Mouse (Mus musculus) right cerebral cortex, postnatal 36 days (tissue): Measurements from ENCODE around the gene Agxt.

Experiments used
- DNase-seq, 2 experiments: peaks; one replicate each; pipeline ENCODE4 v3.0.0; 2022; ENCODE audit warnings: low spot score in 2 of 2, mixed read lengths in 1 of 2

Gene Agxt

GRCm38 (mm10) chr1:93135036-93135526 lies at the start of gene Agxt:
Gene Agxt, plus strand, starts transcription at chr1:93135240.
- DNase-seq: no peak

DNA sequence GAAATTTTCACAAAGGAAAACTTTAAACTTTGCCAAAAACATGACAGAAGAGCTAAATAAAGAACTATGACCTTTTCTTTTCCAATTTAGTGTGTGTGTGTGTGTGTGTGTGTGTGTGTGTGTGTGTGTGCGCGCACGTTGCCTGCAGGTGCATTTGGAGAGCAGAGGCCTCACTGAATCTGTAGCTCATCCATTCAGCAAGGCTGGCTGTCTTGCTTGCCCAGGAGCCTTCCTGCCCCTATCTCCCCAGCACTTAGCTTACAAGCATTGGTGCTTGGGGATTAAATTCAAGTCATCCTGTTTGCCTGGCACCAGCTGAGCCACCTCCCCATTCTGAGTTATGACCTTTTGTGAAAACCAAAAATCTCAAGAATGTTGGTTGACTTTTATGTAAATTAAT lies 42.5 kb upstream of the Agxt start:
- no peak for DNase-seq

DNA sequence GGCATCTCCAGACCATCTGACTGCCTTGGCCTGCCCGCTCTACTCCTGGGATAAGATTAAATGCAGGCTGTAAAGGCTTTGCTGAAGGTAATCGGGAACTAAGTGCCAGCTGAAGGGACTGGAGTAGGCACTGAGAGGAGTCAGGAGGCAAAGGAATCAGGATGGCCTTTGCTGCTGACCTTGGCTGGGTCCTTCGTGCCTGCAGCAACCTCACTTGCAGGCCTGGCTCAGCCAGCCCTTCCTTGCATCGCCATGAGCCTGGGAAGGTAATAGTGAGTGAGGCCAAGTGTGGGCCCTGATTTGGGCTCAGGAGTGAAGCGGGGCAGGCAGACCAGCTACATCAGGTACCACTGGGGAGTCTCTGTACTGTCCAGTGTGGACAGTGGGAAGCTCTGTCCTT lies 36.1 kb upstream of the Agxt start:
- no peak for DNase-seq

GRCm38 (mm10) chr1:93100243-93100575 lies 34.8 kb upstream of the Agxt start:
- DNase-seq: no peak

- peak; percentile 60 to 69 for DNase-seq
Measured at GRCm38 (mm10) chr1:93100576-93101491, 34.2 kb upstream of the Agxt start.

GRCm38 (mm10) chr1:93101571-93102061 lies 33.4 kb upstream of the Agxt start, which contains the start of gene Kif1a:
Gene Kif1a, minus strand, starts transcription at chr1:93101951.
- DNase-seq: peak; percentile 90 to 95

GRCm38 (mm10) chr1:93102700-93103099 lies 32.3 kb upstream of the Agxt start:
- no peak for DNase-seq

DNA sequence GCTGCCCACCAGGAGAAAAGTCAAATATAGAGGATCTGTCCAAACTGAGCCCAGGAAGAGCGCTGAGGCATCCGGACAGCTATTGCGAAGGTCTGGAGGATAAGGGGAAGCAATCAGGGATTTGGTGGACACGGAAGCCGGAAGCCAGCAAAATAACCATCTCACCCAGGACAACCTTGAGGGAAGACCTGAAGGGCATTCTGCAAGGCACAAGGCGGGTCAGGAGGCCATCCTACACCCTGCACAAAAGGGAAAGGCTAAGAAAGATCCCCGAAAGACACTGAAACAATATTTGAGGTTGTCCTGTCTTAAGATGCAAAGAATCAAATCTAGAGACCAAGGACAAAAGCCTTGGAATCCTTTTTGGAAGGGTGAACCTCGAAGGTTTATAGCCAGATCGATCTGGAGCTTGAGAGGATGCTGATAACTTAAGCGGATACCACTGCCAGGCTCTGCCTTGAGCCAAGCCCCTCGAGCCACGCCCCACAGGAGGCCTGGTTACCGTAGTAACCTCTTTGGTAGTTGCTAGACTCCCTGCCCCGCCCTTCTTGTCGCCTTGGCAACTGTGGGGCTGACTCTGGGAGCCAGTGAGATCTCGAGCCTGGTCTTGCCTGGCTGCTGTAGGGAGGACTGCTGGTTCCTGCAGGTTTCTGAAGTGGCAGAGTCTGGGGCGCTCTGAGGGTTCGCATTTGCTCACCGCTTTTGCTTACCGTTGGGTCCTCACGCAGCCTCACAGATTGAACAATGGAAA lies 20.2 kb upstream of the Agxt start:
- peak; percentile 78 to 86 for DNase-seq

- DNase-seq: no peak
Measured at GRCm38 (mm10) chr1:93115471-93115870, 19.6 kb upstream of the Agxt start.

DNA sequence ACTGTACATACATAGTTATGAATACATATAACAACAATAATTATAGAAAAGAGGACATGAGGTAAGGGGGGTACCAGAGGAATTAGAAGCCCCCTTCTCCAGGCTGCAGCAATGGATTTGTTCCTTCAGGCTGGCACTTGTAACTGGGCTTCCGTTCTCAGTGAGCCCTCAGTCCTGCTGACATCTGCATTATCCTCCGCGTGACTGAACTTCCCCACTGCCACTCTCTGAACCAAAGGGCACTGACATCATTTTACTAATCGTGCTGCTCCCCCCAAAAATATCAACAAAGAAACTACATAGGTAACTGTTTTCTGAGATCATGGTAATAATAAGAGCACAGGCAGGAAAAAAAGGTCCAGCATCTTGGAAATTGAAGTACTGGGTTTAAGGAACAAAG lies 16.2 kb upstream of the Agxt start:
- no peak for DNase-seq

GRCm38 (mm10) chr1:93123179-93123854 lies 11.7 kb upstream of the Agxt start:
- DNase-seq: no peak

DNA sequence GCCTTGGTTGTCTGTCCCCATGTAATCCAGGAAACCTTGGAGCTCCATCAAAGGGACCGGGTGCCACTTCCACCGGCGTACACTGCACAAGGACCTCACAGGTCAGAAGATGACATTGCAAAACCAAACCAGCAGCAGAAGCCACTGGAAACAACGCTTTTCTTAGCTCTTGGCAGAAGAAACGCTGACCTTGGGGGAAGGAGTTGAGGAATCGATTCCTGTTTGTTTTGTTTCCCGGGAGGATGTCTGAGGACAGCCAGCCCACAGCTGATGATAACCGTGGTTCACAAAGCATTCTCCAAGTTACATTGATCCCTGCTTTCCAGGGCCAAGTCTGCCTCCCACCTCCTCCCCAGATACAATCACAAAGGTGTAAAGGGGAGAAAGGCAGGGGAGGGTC lies 11.0 kb upstream of the Agxt start:
- DNase-seq: no peak

- no peak for DNase-seq
Measured at GRCm38 (mm10) chr1:93125256-93125655, 9.8 kb upstream of the Agxt start.

DNA sequence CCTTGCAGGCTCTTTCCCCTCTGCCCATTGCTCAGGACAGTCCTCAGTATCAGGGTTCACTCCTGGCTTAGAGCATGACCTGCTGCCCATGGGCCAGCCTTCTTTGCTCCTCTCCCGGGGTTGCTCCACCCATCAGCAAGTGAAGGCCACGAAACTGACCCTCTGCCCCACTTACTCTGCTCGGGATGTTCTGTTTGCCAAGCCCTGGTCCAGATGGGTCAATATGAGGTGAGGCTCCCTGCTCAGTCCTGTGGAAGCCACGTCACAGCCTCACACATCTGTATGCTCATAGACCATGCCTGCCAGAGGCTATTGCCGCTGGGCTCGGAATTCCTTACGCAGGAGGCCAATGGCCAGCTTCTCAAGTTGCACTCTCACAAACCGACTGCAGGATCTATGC lies 6.8 kb upstream of the Agxt start:
- DNase-seq: no peak

DNA sequence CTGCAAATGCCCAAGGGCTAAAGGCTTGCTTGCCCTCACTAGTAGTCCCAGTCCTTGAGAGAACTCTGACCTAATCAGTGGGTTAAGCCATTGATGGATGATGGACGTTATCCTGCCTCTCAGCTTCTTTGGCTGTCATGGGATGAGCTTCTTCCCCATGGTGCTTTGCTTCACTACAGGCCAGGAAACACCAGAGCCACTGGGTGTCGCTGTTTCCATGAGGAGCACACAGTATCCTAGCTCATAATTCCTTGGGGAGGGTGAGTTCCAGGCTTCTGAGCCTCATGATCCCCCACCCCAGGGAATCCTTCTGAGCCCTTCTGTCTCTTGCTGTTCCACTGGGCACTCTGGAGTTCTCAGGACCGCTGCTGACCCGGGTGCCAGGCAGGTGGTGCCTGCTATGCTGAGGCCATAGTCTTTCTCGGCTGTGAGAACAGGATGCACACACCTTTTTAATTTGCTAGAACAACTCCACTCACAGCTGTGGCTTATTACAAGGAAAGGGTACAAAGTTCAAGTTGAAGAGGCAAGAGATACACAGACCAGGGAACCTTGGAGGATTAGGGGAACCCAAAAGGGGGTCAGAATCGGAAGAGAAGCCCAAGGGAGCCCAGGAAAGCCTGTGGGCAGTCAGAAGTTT lies 6.2 kb upstream of the Agxt start:
- peak; percentile 50 to 59 for DNase-seq

DNA sequence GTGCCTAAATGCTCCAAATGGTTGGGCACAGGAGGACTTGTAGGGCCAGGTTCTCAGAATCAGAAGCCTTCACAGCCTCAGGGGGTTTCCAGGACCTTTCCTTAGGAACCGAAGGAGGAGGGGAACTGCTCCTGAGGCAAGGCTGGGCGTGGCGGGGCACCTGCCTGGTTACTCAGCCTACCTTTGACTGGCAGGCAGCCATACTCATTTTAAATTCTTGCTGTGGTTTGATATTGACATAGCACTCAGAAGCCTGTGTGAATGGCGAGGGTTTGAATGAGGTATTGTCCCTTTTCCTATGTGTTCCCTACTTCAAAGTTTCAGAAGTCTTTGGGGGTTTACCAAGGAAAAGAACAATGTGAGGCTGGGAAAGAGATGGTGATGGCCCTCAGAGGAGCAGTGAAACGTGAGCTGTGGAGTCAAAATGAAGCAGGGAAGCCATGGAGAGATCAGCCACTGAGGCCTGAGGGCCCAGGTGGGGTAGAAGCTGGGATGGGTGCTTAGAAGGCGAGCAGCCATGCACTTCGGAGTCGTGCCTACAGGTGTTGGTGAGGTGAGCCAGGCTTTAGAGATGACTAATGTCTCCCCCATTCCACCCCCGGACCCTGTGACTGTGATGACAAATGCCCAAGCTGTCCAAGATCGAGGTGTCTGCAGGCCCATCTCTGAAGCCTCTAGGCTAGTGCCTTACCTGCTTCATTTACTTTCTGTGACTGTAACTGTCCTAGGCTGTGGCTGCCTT lies 4.6 kb upstream of the Agxt start:
- DNase-seq: no peak

- no peak for DNase-seq
Measured at GRCm38 (mm10) chr1:93132676-93133075, 2.4 kb upstream of the Agxt start.

DNA sequence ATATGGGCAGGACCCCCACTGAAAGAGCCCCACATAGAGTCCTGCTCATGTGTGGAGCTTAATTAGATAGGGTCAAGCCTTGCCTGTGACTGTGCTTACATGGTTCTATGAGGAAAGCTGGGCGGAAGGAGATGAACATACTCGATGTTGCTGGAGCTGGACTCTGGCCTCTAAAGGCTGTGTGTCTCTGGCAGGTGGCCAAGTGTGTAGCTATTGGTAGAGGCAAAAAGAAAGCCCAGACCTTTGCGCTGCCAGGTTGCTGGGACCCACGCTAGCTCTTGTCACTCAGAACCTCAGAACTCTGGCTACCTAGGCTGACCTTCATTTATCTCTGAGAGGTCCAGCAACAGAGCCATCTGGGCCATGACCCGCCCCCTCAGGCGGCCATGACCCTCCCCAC lies 3.5 kb downstream of the Agxt start:
- DNase-seq: no peak

GRCm38 (mm10) chr1:93139713-93140112 lies 4.7 kb downstream of the Agxt start:
- peak in 1 of 2 experiments; percentile 26 for DNase-seq

DNA sequence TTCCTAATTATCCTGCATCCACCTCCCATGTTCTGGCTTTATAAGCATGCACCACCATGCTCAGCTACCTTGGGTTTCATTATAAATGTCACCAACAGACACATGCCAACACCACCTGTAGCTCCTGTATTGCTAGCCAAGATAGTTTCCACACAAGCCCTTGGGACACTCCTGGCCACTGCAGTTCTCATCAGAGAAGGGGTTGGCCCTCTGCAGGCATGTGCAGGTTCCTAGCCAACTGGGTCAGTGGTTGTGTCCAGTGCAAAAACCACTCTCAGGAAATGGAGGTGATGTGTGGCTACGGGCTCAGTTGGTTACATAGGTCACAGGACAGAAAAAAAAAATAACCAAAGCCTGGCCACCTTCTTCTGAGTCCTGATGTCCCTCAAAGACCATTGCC lies 7.8 kb downstream of the Agxt start:
- DNase-seq: no peak

DNA sequence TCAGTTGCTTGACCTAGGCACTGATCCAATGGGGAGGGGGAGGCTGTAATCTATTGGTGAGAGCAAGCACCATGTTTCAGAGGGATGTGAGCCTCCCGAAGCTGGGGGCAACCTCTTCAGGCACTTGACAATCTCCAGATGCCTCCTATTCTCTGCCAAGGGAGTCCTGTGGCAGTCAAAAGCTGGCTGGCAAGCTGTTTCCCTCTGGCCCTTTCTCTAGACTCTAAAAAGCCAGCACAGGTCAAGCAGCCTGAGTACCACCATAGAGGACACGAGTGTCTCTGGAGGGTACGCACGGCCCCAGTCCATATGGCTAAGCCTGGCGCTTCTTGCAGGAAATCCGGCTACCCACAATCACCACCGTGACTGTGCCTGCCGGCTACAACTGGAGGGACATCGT lies 9.1 kb downstream of the Agxt start:
- no peak for DNase-seq
